Mouse (Mus musculus) G1E (cell line): ENCODE data around the gene Pde4d. TPM values are rescaled to one million over a fixed set of nuclear protein-coding genes. Genes with fewer than 3 reads are reported as not detected.

Experiments
- ATAC-seq: 2 replicates; pipeline ENCODE4 v1.8.0; 2016; ENCODE audit warnings: mild to moderate bottlenecking; ENCODE audit not compliant: insufficient number of reproducible peaks, poor library complexity, low FRiP score, severe bottlenecking; ENCODE audit errors: extremely low read depth
- DNase-seq: peaks from one replicate; pipeline ENCODE4 v3.0.0; 2012; ENCODE audit warnings: low spot score
- H3K27me3 ChIP-seq: 2 replicates; pipeline ENCODE4 v1.6.1; 2012; ENCODE audit warnings: mild to moderate bottlenecking, low read length, inconsistent platforms; ENCODE audit not compliant: insufficient read depth
- H3K36me3 ChIP-seq: replicated peaks from 2 replicates; pipeline ENCODE3; 2012; ENCODE audit warnings: mild to moderate bottlenecking, inconsistent platforms
- H3K4me1 ChIP-seq: 2 replicates; pipeline ENCODE4 v1.6.1; 2012; ENCODE audit warnings: low read depth, low read length, inconsistent platforms, mixed read lengths; ENCODE audit not compliant: insufficient read depth
- H3K4me3 ChIP-seq: 2 replicates; pipeline ENCODE4 v1.5.1; 2012; ENCODE audit warnings: low read depth, mild to moderate bottlenecking, inconsistent platforms, low read length, moderate library complexity, mixed read lengths
- H3K9me3 ChIP-seq: replicated peaks from 2 replicates; pipeline ENCODE4 v1.6.1; 2012; ENCODE audit warnings: inconsistent platforms
- CTCF ChIP-seq: IDR thresholded peaks from 2 replicates; pipeline ENCODE4 v1.5.1; 2012; ENCODE audit warnings: low read depth, low read length, inconsistent platforms, mixed read lengths
- GATA1 ChIP-seq: IDR thresholded peaks from 2 replicates; pipeline ENCODE4 v1.6.1; 2012; ENCODE audit warnings: borderline replicate concordance, low read length, inconsistent platforms, mixed read lengths
- GATA2 ChIP-seq: IDR thresholded peaks from 2 replicates; pipeline ENCODE4 v1.6.1; 2012; ENCODE audit warnings: low read depth, low read length, inconsistent platforms, borderline replicate concordance
- POLR2AphosphoS5 ChIP-seq: IDR thresholded peaks from 2 replicates; pipeline ENCODE4 v1.6.1; 2012; ENCODE audit warnings: low read depth, low read length, inconsistent platforms; ENCODE audit not compliant: insufficient replicate concordance
- TAL1 ChIP-seq: conservative IDR thresholded peaks from 2 replicates; pipeline ENCODE4 v1.6.1; 2012; ENCODE audit warnings: low read depth, low read length, inconsistent platforms, mixed read lengths
- polyA plus RNA-seq: library from polyadenylated mRNA; stranded (reverse); fragments of >175 nt; gene quantifications from 2 replicates; pipeline ENCODE4 v1.2.3, GENCODE M21; 2012
- total RNA-seq, 2 experiments: library from RNA; stranded (forward) in 1 of 2; stranded (reverse) in 1 of 2; fragments of 200-1000 nt in 1 of 2; fragments of >200 nt in 1 of 2; fragmentation: Nextera tagmentation in 1 of 2; gene quantifications; 2 replicates each; pipeline ENCODE4 v1.2.3; 2014 to 2017

The Pde4d gene
- total and polyA plus RNA-seq, 3 experiments, result 8.2 to 124 (median 22.6) TPM

DNA sequence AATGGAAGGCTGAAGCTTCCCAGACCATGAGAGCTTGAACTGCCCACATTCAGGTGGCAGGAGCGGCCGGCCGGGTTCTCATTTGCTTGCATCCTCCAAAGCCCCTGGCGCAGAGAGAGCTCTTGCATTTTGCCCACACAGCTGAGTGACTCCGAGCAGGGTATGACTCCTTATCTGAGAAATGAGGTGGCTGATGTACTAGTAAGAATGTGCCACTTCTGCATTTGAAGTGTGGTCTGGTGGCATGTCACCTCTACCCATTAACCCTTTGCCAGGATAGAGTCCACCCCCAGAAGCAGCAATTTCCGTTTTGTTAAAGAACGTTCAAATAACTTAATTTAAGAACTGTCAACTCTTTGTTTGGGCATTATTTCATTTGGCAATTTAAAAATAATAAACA is 412.0 kb downstream of the Pde4d start:
- H3K4me1 ChIP-seq, result peaks cover 3% of the 10 kb centered on the region
- TF ChIP-seq POLR2AphosphoS5 (no peak), CTCF (no peak), GATA1 (no peak), TAL1 (no peak), GATA2 (no peak)
- no peak for DNase-seq
- H3K27me3 ChIP-seq, result peaks cover 7% of the 10 kb centered on the region
- no peak overlapping the region for H3K4me3 ChIP-seq
- no peak for ATAC-seq
- H3K9me3 ChIP-seq, result no peaks in the 10 kb centered on the region
- H3K36me3 ChIP-seq, result no peaks in the 10 kb centered on the region

DNA sequence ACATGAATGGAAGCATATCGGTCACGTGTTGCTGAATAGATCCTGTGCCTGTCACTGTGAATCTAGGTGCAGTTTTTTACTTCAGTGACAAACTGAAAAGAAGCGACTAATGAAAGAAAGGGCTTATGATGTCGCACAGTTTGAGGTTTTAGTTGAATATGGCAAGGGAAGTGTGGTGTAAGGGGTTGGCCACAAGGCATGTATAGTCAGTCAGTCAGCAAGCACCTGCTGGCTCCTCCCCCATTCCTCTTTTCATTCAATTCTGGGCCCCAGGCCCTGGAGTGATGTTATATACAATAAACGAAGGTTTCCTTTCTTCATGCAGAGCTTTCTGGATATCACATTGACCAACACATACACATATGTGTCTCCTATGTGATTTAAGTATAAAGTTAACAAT is 412.4 kb downstream of the Pde4d start:
- H3K4me3 ChIP-seq, result no peak overlapping the region
- no peaks in the 10 kb centered on the region for H3K36me3 ChIP-seq
- DNase-seq (no peak), ATAC-seq (no peak)
- no peaks in the 10 kb centered on the region for H3K4me1 ChIP-seq
- TF ChIP-seq TAL1 (no peak), POLR2AphosphoS5 (no peak)
- H3K27me3 ChIP-seq, result peaks cover 7% of the 10 kb centered on the region
- H3K9me3 ChIP-seq, result no peaks in the 10 kb centered on the region

DNA sequence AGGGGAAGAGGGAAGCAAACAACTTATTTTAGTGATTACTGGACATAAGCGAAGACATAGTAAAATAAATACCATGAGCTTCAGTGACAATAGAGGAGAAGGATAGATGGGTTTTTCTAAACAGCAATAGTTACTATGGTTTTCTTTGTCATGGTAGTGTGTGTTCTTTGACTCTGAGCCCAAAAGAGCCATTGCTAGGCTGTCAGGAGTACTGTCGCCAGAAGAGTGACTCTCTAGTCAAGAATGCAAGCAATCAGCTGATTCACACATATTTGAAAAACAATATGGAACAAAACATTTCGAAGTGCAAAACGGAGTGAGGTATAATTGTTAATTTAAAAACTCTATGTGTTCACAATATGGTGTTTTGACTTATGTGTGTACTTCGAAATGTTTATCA is 450.4 kb downstream of the Pde4d start:
- Histone ChIP-seq H3K9me3 (no peaks in the 10 kb centered on the region), H3K36me3 (no peaks in the 10 kb centered on the region), H3K4me3 (no peak overlapping the region), H3K4me1 (no peaks in the 10 kb centered on the region), H3K27me3 (no peaks in the 10 kb centered on the region)
- no peak for TF ChIP-seq GATA2
- no peak for DNase-seq
- ATAC-seq, result no peak

DNA sequence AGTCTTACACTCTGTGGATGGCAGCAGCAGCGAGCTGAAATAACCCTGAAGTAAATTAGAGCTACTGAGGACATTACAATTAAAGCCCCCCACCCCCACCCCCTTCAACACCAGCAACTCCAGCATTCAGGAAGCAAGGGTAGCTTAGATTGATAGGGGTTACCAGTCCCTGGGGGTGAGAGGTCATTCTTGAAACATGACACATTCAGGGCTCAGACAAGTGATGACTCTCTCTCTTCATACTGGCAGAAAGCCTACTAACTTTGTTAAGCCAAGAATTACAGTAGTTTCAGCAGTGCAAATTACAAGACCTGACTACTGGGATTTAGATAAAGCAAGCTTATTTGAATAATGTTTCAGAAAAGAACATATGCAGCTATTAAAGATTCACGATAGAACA is 455.4 kb downstream of the Pde4d start:
- TF ChIP-seq POLR2AphosphoS5, result no peak
- Histone ChIP-seq H3K27me3 (no peaks in the 10 kb centered on the region), H3K36me3 (no peaks in the 10 kb centered on the region), H3K4me3 (no peak overlapping the region), H3K4me1 (no peaks in the 10 kb centered on the region), H3K9me3 (no peaks in the 10 kb centered on the region)
- ATAC-seq (no peak), DNase-seq (no peak)

DNA sequence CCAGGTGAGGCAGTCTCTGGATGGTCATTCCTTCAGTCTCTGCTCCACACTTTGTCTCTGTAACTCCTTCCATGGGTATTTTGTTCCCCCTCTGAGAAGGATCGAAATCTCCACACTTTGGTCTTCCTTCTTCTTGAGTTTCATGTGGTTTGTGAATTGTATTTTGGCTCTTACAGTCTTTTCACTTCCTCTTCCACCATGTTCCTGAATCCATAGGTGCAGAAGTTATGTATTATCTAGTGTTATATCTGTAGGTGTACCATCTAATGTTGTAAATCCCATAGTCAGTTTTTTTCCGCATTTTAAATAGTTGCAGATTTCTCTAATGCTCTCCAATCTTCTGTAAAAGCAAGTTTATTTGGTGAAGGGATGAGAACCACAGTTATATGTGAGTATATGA is 459.4 kb downstream of the Pde4d start:
- ATAC-seq, result no peak
- Histone ChIP-seq H3K36me3 (no peaks in the 10 kb centered on the region), H3K27me3 (no peaks in the 10 kb centered on the region), H3K4me3 (no peak overlapping the region), H3K9me3 (no peaks in the 10 kb centered on the region), H3K4me1 (no peaks in the 10 kb centered on the region)
- TF ChIP-seq CTCF, result no peak
- TF ChIP-seq GATA1, result no peak
- TF ChIP-seq TAL1, result no peak
- no peak for TF ChIP-seq GATA2
- TF ChIP-seq POLR2AphosphoS5, result no peak
- no peak for DNase-seq

DNA sequence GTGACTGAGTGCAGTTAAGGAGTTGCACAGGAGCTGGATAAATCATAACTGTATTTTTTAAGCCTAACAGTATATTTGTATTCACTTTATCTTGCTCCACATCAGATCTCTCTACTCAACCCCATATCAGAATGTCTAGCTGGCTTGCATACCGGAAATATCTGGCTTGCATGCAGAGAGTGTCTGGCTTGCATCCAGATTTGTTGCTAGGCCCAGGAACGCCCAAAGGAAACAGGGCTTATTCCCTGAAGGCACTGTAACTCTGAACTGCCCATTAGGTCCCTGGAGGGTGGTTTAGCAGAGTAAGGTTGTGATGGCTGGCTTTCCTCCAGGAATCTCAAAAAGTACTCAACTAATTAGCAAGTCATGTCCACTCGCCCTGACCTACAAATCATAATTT is 464.9 kb downstream of the Pde4d start:
- H3K36me3 ChIP-seq, result no peaks in the 10 kb centered on the region
- no peaks in the 10 kb centered on the region for H3K27me3 ChIP-seq
- H3K9me3 ChIP-seq, result no peaks in the 10 kb centered on the region
- ATAC-seq (no peak), DNase-seq (no peak)
- TF ChIP-seq CTCF (no peak), GATA1 (no peak), GATA2 (no peak)
- H3K4me3 ChIP-seq, result no peak overlapping the region
- no peaks in the 10 kb centered on the region for H3K4me1 ChIP-seq

DNA sequence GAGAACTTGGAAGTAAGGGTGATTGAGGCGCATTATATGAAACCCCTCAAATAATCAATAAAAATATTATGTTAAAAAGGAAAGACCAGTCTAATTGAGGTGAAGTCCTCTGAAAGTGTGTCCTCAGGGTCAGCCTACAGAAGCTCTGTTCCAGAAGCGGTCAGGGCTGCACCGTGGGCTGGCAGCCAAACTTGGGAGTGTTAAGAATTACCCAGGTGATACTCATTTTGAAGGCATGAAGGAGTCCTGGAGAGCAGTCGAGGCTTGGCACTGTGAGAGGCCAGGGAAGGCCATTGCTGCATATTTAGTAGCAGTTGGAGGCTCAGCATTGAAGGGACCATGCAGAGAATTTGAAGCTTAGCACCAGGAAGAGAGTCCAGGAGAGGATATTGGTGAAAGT is 471.4 kb downstream of the Pde4d start:
- TF ChIP-seq POLR2AphosphoS5 (no peak), TAL1 (no peak), GATA2 (no peak)
- ATAC-seq, result no peak

DNA sequence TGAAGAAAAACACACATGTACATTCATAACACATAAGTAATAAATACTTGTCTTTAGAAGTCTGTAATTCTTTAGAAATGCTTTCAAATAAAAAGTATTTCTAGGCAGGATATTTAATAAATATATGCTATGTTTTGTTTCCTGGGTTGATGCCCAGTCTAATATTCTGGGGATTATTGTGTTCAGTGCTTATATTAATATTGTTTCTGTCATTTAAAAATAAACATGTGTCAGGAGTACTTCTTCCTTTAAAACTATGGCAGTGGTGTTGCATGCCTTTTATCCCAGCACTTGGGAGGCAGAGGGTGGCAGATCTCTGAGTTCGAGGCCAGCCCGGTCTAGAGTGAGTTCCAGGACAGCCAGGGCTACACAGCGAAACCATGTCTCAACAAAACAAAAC is 485.1 kb downstream of the Pde4d start:
- ATAC-seq, result no peak
- Histone ChIP-seq H3K4me3 (no peak overlapping the region), H3K27me3 (no peaks in the 10 kb centered on the region), H3K9me3 (no peaks in the 10 kb centered on the region), H3K4me1 (no peaks in the 10 kb centered on the region), H3K36me3 (no peaks in the 10 kb centered on the region)
- no peak for DNase-seq
- TF ChIP-seq TAL1 (no peak), GATA1 (no peak), GATA2 (no peak), CTCF (no peak), POLR2AphosphoS5 (no peak)

More for the DNA sequence above, 471.4 kb downstream of the Pde4d start:
- Histone ChIP-seq H3K4me1 (no peaks in the 10 kb centered on the region), H3K9me3 (no peaks in the 10 kb centered on the region), H3K36me3 (no peaks in the 10 kb centered on the region), H3K27me3 (no peaks in the 10 kb centered on the region), H3K4me3 (no peak overlapping the region)
- no peak for DNase-seq
